In genomic region chr9:77685825-77686500, GRCm38 (mm10) we compare ENCODE assay signal across 24 mouse cellular contexts. TPM values are rescaled to one million over a fixed set of nuclear protein-coding genes. Genes with fewer than 3 reads are reported as not detected.
DNase-seq lines count a peak whose midpoint lies in the region; ATAC-seq and TF ChIP-seq lines count a peak whose summit lies in the region.
"Had no signal": no experiment of that assay in that cellular context is flagged by ENCODE, and none has a peak within 500 bp of the region (broad histone marks: within the 10 kb centered on the region; RNA-seq: fewer than 3 reads in every experiment).

No protein-coding gene starts in this region.

- no peaks in the 10 kb centered on the region for H3K9me3 ChIP-seq in liver, postnatal 0 days (ENCODE audit: low read length)
- H3K9me3 ChIP-seq in intestine, postnatal 0 days (ENCODE audit: control insufficient read depth) = no peaks in the 10 kb centered on the region
- H3K9me3 ChIP-seq: embryonic facial prominence, embryonic 15.5 days; forebrain, embryonic 10.5 days; G1E; kidney, embryonic 15.5 days; liver, embryonic 12.5 days; lung, embryonic 15.5 days; megakaryocyte, embryonic 14.5 days; midbrain, embryonic 15.5 days had no signal

- no peaks in the 10 kb centered on the region for H3K79me2 ChIP-seq in liver, adult 2 months (ENCODE audit: control insufficient read depth, insufficient read depth, low read length)

- no peak overlapping the region for H3K4me2 ChIP-seq in liver, postnatal 0 days (ENCODE audit: low read depth, low read length)
- no peak overlapping the region for H3K4me2 ChIP-seq in intestine, postnatal 0 days (replicated peaks; ENCODE audit: low read depth)
- H3K4me2 ChIP-seq: embryonic facial prominence, embryonic 15.5 days; kidney, embryonic 15.5 days; liver, embryonic 12.5 days; lung, embryonic 15.5 days; midbrain, embryonic 15.5 days had no signal

- DNase-seq in adrenal gland, adult (ENCODE audit: inconsistent age in 2 of 2, low spot score in 1 of 2) = peak; percentile 10 to 51
- no peak for DNase-seq in adrenal gland, adult 18-20 months (ENCODE audit: low spot score in 2 of 2)
- peak; percentile 47 for DNase-seq in liver, adult 2 months (ENCODE audit: extremely low read depth, low read depth, low spot score)
- no peak for DNase-seq in liver, postnatal 0 days
- peak; percentile 17 to 41 for DNase-seq in heart, adult 9 months (ENCODE audit: low spot score in 2 of 2)
- DNase-seq in heart, postnatal 4 days = peak; percentile 43
- no peak for DNase-seq in thymus, adult 18-20 months
- DNase-seq: adrenal gland, postnatal 14 days; cerebellum, adult 8-10 months; layer of hippocampus, postnatal 36 days; thymus, postnatal 36 days had no signal

- WGBS in liver, adult 2 months = 53% methylated on average over 5 of the region's 5 CpGs
- WGBS in liver, postnatal 0 days (ENCODE audit: insufficient replicate concordance) = 73% methylated on average over 5 of the region's 5 CpGs
- whole genome bisulfite sequencing in intestine, postnatal 0 days = 75% methylated on average over 5 of the region's 5 CpGs

- TF ChIP-seq CTCF in liver, adult 2 months (IDR thresholded peaks at IDR 0.05; ENCODE audit: low read depth, low read length) = no peak
- TF ChIP-seq CTCF in liver, postnatal 0 days (IDR thresholded peaks at IDR 0.05; ENCODE audit: low read depth) = no peak
- no peak for TF ChIP-seq CTCF in intestine, postnatal 0 days (IDR thresholded peaks at IDR 0.05; ENCODE audit: low read depth)

- H3K9ac ChIP-seq in liver, adult 2 months (ENCODE audit: low read depth, low read length) = no peak overlapping the region
- H3K9ac ChIP-seq in liver, postnatal 0 days (replicated peaks) = no peak overlapping the region
- no peak overlapping the region for H3K9ac ChIP-seq in intestine, postnatal 0 days (ENCODE audit: low read depth, low read length)
- H3K9ac ChIP-seq: embryonic facial prominence, embryonic 15.5 days; kidney, embryonic 15.5 days; liver, embryonic 12.5 days; lung, embryonic 15.5 days; midbrain, embryonic 15.5 days had no signal

- TF ChIP-seq EP300 in liver, postnatal 0 days (IDR thresholded peaks at IDR 0.05; ENCODE audit: low read depth) = no peak

- TF ChIP-seq POLR2A in liver, adult 2 months (IDR thresholded peaks at IDR 0.05; ENCODE audit: extremely low read depth, insufficient read depth, low read length) = no peak

- no peaks in the 10 kb centered on the region for H3K4me1 ChIP-seq in liver, adult 2 months (ENCODE audit: control insufficient read depth, insufficient read depth, low read length)
- no peaks in the 10 kb centered on the region for H3K4me1 ChIP-seq in liver, postnatal 0 days (ENCODE audit: insufficient read depth)
- H3K4me1 ChIP-seq in intestine, postnatal 0 days (replicated peaks; ENCODE audit: control insufficient read depth, insufficient read depth, low read length) = no peaks in the 10 kb centered on the region
- H3K4me1 ChIP-seq: embryonic facial prominence, embryonic 15.5 days; kidney, embryonic 15.5 days; liver, embryonic 12.5 days; lung, embryonic 15.5 days; midbrain, embryonic 15.5 days had no signal

- H3K36me3 ChIP-seq in liver, adult 2 months (ENCODE audit: control insufficient read depth, insufficient read depth, low read length) = no peaks in the 10 kb centered on the region
- no peaks in the 10 kb centered on the region for H3K36me3 ChIP-seq in liver, postnatal 0 days (replicated peaks; ENCODE audit: insufficient read depth, low read length)
- H3K36me3 ChIP-seq in intestine, postnatal 0 days (ENCODE audit: control insufficient read depth, insufficient read depth) = no peaks in the 10 kb centered on the region
- H3K36me3 ChIP-seq: embryonic facial prominence, embryonic 15.5 days; forebrain, embryonic 10.5 days; G1E; kidney, embryonic 15.5 days; liver, embryonic 12.5 days; lung, embryonic 15.5 days; midbrain, embryonic 15.5 days had no signal

- no peak overlapping the region for H3K4me3 ChIP-seq in liver, adult 2 months (ENCODE audit: insufficient read depth, low read depth, low read length)
- no peak overlapping the region for H3K4me3 ChIP-seq in liver, postnatal 0 days (ENCODE audit: low read depth, low read length)
- no peak overlapping the region for H3K4me3 ChIP-seq in intestine, postnatal 0 days (ENCODE audit: low read depth, low read length)
- H3K4me3 ChIP-seq: embryonic facial prominence, embryonic 15.5 days; forebrain, embryonic 10.5 days; kidney, embryonic 15.5 days; liver, embryonic 12.5 days; lung, embryonic 15.5 days; megakaryocyte, embryonic 14.5 days; midbrain, embryonic 15.5 days had no signal

- ATAC-seq in liver, postnatal 0 days = no peak
- no peak for ATAC-seq in intestine, postnatal 0 days
- ATAC-seq: CD4-positive, CD25-positive, alpha-beta regulatory T cell, adult 4 months; liver, embryonic 12.5 days; midbrain, embryonic 15.5 days had no signal

- no peak overlapping the region for H3K27ac ChIP-seq in liver, adult 2 months (replicated peaks; ENCODE audit: insufficient read depth, low read depth, low read length)
- no peak overlapping the region for H3K27ac ChIP-seq in liver, postnatal 0 days (ENCODE audit: low read depth)
- H3K27ac ChIP-seq in intestine, postnatal 0 days (ENCODE audit: low read depth, low read length) = no peak overlapping the region
- H3K27ac ChIP-seq: embryonic facial prominence, embryonic 15.5 days; forebrain, embryonic 10.5 days; kidney, embryonic 15.5 days; liver, embryonic 12.5 days; lung, embryonic 15.5 days; midbrain, embryonic 15.5 days; stomach, postnatal 0 days had no signal

- no peaks in the 10 kb centered on the region for H3K27me3 ChIP-seq in liver, adult 2 months (ENCODE audit: control insufficient read depth, insufficient read depth, low read length)
- H3K27me3 ChIP-seq in liver, postnatal 0 days (ENCODE audit: insufficient read depth, low read length) = no peaks in the 10 kb centered on the region
- H3K27me3 ChIP-seq in intestine, postnatal 0 days (replicated peaks; ENCODE audit: control insufficient read depth, insufficient read depth, low read length) = no peaks in the 10 kb centered on the region
- H3K27me3 ChIP-seq: embryonic facial prominence, embryonic 15.5 days; kidney, embryonic 15.5 days; liver, embryonic 12.5 days; lung, embryonic 15.5 days; midbrain, embryonic 15.5 days had no signal

RNA-seq across cellular contexts. Expression of gene Klhl31, which starts 49.7 kb away (rescaled TPM):
- total RNA-seq in adrenal gland, adult 18-20 months (2021) = under 1 TPM in 1 of 2 experiments, not detected in 1; 0.38 TPM
- total RNA-seq in liver, adult 2 months (2014; rRNA removed) = 0.18 TPM in 1 of 2 replicates, not detected in the other
- polyA plus RNA-seq in liver, adult 2 months (2012; rRNA removed) = not detected in 2 replicates
- 0.06 and 0.67 TPM in 2 replicates for polyA plus RNA-seq in liver, postnatal 0 days (2015; fragmentation: Nextera tagmentation; extraction: Ambion mirVana)
- total RNA-seq in heart, postnatal 4 days (2021) = 10 to 100 TPM; 94.8 to 96.7 TPM
- 0.03 TPM in 1 of 2 replicates, not detected in the other for polyA plus RNA-seq in intestine, postnatal 0 days (2015; fragmentation: Nextera tagmentation; extraction: Ambion mirVana)
- total RNA-seq: left cerebral cortex, postnatal 36 days had no signal
- polyA plus RNA-seq: CD4-positive, CD25-positive, alpha-beta regulatory T cell, adult 4 months; G1E; large intestine, adult 2 months had no signal

Comparison
In these comparisons a context has a peak if more than half of its experiments do, and no peak if none do; other contexts are left out.
1. DNase-seq: peak in adrenal gland, adult (2 of 2), liver, adult 2 months (single experiment), heart, adult 9 months (2 of 2) and heart, postnatal 4 days (single experiment); none in adrenal gland, adult 18-20 months (0 of 2), liver, postnatal 0 days (single experiment) and thymus, adult 18-20 months (0 of 2).
2. RNA of gene Klhl31, which starts 49.7 kb away (total RNA-seq): 94.8 to 96.7 TPM in heart, postnatal 4 days; 0.38 TPM in adrenal gland, adult 18-20 months and 0.18 TPM in liver, adult 2 months; every median in the first group is over 10 times any median in the second.